Mouse (Mus musculus): ENCODE data around the gene Trip10.
"Not testable (repeated sequence)": the region's sequence is repeated elsewhere in the genome, so short reads cannot be mapped to it uniquely, and the experiment has no call there.

Gene Trip10

DNA sequence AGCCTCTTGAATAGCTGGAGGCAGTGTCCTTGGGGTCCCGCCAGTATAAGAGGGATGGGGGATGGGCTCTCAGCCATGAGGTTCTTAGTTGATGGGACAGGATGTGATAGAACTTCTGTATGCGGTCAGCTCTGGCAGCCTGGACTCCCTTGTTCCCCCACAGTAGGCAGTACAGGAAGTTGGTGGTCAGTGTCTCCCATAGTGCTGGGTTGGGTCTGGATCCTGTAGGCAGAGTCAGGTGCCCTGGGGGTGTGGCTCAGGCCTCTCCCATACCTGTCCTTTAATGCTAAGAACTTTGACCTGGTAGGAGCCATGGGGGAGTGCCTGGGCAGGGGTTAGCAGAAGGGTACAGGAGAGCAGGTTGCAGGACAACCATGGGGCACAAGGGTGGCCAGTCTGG is 14.9 kb downstream of the Trip10 start:
- no peak for DNase-seq (ENCODE audit: low spot score in 2 of 2)

DNA sequence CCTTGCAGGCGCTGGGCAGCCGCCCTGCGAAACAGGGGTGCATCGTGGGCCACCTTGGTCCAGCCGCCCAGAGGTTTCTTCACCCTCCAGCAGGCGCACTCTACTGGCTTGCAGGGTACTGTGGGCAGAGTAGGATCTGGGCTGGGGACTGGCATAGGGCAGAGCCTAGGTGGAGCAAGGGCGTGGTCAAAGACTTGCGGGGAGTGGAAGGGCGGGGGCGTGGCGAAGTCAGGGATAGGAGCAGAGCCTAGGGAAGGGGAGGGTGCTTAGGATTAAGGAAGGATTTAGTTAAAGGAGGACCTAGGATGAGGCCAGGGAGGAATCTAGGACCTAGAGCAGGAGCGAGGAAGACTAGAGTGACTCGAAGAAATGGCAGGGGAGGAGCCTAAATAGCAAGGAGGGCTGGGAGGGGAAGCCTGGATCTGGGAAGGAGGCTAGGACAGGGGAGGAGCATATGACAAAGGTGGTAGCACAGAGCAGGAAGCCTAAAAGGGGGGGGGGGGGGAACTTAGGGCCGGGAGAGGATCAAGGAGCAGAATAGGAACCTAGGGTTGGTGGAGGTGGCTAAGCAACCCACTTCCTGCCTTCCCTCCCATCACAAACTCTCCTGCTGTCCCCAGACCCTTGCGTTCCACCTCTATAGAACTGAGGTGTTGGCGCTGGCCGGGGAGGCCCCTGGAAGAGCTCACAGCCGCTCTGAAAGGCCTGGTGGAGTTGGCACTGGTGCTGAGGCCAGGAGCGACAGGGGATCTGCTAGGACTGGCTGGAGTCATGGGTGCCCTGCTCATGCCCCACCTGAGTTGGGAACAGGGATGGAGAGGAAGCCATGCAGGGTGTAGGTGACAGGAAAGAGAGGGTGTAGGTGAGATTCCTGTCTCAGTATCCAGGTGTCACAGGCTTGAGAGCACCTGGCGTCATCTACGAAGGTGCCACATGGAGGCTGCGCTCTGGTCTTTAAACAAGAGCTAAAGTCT is 16.0 kb downstream of the Trip10 start:
- DNase-seq (ENCODE audit: low spot score in 2 of 2), result no peak

DNA sequence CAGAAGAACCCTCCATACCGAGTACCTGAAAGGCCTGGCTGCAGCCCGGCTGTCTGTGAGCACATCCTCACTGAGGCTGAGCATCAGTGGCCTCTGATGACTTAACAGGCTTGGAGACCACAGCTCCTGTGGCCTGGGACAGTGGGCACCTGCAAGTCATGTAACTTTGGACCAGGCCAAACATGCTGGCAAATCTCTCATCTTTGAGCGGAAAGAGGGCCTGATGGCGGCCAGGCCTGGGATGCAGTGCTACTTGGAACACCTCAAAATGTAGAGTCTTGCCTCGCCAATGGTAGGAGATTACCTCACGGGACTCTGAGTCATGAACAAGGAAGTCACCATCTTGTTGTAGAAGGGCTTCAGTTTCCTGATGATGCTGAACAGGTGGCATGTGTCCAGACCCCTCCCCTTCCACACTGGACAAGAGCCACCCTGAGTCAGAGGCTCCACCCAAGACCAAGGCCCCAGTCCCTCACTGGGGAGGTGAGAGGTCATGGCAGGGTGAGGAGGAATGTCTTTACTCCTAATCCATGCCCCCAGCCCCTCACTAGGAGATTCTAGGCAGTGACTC is 18.4 kb downstream of the Trip10 start:
- no peak for DNase-seq (ENCODE audit: low spot score in 2 of 2)

DNA sequence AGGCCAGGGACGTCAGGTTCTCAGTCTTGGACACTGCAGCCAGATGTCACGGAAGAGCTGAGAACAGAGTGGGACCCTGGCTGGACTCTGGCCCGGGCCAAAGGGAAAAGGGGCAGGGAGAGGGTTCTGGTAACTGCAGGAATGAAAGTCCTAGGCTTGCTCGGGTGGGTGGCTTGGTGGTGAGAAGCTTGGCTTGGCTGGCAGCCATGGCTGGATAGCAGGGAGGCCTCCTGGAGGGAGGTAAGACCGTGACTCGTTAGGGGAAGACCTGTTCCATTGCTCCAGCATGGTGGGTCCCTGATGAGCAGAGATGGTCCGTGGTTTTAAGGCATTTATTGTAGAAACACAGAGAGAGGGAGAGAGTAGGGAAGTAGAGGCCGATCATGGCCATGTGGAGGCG is 22.0 kb downstream of the Trip10 start:
- DNase-seq (ENCODE audit: low spot score in 2 of 2), result no peak

DNA sequence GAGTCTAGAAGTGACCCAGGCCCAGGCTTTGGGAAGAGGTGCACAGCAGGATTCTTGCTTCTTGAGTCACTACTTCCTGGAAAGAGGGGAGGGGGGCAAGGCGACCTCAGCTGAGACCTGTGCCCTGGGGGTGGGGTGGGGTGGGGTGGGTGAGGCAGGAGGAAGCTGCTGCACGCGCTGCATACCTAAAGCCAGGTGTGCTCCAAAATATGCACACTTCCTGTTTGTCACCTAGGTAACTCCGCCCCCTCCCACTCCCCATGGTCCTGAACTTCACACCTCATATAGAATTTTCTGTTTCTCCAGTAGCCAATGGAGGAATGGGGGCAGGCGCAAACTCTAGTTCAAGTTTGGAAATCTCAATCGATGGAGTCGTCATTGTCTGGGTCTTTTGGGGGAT is 24.6 kb downstream of the Trip10 start:
- no peak for DNase-seq (ENCODE audit: low spot score in 2 of 2)

DNA sequence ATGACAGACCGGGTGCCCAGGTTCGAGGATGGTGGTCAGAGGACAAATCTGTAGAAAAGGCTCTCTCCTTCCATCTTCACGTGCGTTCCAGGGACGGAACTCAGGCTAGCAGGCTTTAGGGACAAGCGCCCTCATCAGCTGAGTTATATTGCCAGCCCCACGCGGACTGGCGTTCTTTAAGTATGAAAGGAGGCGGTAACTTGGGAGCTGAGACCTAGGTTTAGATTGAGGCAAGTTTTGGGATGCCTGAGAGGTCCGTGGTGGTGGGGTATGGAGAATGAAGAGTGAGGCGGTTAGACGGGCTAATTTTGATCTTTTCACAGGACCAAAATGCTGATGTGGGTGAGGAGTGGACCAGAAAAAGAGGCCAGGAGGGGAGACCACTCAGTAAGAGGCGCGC is 25.4 kb downstream of the Trip10 start:
- DNase-seq (ENCODE audit: low spot score in 2 of 2), result no peak

DNA sequence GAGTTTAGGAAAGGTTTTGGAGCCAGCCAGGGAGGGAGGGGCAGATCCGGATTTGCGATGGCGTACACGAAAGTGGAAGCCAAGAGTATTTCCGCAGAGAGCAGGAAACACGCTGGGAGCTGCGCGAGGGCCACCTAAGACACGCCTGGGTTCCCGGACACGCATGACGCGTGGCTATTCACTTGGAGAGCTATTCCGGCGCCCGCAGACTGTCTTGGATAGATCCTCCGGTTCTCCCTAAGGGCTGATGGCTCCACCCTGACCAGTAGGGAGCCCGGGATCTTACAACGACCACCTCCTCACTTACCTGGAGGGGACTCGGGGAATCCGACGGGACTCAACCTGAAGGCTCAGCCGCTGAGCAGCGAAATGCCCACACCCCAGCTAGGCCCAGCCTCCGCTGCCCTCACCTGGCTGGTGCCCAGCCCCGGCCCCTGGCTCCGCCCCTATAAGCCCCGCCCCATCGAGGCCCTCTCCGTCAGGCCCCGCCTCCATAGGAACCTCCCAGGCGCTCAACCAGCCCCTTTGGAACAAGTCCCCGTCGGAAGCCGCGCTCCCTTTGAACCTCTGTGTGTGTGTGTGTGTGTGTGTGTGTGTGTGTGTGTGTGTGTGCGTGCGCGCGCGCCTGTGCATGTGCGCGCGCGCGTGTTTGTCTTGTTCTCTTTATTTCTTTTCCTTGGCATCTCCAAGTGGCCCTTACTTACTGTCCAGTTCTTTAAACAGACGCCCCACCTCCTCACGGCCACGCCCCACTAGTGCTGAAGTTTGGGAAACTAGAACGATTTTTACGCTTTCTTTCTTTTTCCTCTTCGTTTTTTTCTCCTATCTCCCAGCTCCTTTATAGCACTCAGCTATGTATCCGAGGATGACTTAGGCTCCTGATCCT is 26.1 kb downstream of the Trip10 start:
- peak in 1 of 2 experiments; percentile 30 for DNase-seq (ENCODE audit: low spot score in 2 of 2)

DNA sequence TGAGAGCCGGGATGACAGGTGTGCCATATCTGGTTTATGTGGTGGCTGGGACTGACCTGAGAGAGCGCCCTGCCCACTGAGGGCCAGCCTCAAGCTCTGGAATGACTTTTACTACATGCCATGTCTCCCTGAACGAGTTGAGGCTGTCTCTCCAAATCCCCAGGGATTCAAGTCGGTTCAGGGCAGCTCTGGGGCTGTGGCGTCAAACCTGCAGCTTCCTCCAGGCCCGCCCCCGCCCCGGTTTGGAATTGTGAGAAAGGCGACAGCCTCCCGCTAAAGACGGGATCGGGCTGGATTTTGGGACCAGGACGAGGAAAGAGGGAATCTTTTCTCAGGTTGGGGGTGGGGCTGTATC is 26.7 kb downstream of the Trip10 start:
- no peak for DNase-seq (ENCODE audit: low spot score in 2 of 2)

DNA sequence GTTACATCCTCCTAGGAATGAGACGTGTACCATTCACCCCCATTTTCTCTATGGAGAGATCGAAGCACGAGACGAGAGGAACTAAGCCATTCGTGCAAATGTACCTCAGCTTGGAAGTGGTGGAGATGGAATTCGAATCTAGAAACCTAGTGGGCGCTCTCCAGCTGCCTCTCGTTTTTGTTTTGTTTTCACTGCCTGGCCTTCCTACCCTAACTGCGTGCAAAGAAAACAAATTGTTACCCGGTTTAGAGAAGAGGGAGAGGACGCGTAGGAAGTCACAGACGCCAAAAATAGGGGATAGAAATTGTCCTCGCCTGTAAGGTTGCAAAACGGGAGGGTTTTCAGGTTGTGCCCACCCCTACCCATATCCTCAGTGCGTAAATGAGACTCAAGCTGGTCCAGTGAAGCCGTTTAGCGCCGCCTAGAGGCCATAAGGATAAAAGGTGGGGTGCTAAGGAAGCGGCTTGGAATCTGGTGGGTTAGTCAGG is 27.4 kb downstream of the Trip10 start:
- peak; percentile 50 to 61 for DNase-seq (ENCODE audit: low spot score in 2 of 2)

DNA sequence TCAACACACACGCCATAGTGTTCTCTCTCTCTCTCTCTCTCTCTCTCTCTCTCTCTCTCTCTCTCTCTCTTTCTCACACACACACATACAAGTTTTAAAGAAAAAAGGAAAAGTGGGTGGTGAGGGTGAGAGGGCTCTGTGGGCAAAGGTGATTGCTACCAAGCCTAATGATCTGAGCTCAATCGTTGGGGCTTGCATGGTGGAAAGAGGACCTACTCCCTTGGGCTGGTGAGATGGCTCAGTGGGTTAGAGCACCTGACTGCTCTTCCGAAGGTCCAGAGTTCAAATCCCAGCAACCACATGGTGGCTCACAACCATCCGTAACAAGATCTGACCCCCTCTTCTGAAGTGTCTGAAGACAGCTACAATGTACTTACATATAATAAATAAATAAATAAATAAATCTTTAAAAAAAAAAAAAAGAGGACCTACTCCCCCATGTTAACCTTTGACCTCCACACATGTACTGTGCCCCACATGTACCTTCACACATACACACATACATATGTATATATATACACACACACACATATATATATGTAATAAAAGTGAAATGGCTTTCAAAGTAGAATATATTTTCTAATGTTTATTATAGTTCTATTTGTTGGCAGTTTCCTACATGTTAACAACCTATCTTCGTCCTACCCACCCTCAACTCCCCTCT is 28.5 kb downstream of the Trip10 start:
- DNase-seq (ENCODE audit: low spot score in 2 of 2), result not testable (repeated sequence)

DNA sequence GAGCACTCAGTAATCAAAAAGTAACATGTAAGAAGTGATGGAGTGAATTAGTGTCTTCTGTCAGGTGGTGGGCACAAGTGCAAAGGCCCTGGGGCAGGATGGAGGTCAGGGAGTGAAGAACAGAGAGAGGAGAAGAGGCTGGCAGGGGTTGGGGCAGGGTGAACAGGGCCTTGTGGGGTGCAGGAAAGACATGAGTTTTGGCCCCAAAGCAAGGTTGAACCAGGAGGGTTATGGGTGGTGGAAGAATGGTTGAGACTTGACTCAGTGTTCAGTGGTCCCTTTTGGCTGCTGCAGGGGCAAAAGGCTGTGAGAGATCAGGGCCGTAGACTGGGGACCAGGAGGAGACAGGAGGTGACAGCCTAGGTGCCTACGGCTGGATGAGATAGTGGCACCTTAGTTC is 29.3 kb downstream of the Trip10 start:
- no peak for DNase-seq (ENCODE audit: low spot score in 2 of 2)

DNA sequence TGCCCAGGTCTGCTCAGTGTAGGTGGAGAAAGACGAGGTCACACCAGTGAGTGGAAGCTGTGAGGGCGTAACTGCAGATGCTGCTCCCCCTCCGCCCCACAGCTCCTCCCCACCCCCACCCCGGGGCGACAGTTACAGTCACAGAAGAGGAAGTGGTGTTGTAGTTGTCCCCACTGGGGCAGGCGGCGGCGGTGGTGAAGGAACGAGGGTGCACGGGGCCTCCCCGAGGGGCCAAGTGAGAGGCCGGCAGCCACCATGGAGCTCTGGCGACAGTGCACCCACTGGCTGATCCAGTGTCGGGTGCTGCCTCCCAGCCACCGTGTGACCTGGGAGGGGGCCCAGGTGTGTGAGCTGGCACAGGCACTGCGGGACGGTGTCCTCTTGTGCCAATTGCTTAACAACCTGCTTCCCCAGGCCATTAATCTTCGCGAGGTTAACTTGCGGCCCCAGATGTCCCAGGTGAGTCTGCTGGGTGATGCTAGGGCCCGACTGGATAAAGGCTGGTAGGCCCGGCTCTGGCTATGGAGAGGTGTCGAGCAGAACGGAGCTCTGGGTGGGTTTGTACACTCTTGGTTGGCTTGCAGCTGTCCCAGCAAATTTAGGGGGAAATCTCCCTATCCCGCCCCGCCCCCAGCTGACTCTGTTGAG is 29.8 kb downstream of the Trip10 start, which contains the start of gene Vav1:
Gene Vav1, plus strand, starts transcription at position 158 of the 648 bp plus-strand sequence.
- no peak for DNase-seq (ENCODE audit: low spot score in 2 of 2)

DNA sequence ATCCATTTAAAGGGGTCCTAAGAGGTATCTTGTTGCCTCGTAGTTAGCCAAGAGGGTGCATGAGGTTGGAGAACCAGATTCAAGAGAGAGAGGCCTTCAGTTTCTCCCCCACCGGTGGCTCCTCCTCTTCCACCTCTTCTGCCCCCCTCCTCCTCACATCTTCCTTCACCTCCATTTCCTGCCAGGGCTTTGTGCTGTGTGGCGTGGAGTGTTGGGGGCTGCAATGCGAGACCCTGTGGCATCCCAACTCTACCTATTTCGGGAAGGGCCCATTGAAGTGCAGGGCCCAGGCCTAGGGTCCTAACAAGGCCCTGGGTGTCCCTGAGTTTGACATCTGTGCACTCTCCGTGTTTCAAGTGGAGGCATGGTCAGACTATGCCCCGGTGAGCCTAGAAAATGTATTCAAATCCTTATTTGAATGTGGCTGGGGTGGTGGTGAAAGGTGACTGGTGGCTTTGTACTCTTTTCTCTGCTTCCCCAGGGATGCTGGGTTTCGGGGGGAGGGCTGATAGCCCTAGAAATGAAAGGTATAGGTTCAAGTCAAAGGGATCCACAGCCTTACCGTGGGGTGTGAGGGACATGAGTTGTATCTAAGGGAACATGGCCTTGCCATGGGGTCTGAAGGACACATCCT is 30.5 kb downstream of the Trip10 start:
- DNase-seq (ENCODE audit: low spot score in 2 of 2), result no peak

DNA sequence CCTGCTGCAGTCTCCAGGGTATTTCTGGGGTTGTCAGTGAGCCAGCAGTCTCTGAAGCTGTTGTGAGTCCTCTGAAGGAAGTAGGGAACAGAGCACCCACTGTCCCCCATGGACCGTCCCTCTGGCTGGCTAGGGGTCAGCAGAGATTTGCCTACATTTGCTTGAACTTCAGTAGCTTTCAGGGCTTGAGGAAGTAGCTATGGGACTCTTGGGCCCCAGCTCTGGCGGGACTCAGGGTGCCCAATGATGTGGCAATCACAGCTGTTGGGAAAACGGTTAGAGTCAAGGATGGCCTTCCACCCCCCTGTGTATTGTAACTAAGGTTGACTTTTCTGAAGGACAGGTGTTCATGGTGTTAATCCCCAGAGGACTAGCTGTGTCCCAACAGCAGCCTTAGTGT is 31.2 kb downstream of the Trip10 start:
- DNase-seq (ENCODE audit: low spot score in 2 of 2), result no peak

DNA sequence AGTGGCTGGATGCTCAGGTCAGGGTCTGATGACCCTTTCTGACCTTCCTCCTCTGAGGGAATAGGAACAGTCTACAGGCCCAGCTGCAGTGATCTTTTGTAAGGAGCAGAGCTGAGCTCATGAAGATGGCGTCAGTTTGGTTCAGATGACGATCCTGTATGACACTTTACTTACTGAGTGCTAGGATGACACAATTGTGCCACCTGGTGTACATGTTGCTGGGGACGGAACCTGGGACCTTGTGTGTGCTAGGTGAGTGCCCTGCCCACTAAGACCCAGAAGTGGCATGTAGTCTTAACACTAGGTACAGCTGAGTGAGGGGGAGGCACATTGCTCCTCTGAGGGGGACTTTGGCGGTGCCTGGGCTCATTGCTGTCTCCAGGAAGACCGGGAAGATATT is 34.7 kb downstream of the Trip10 start:
- no peak for DNase-seq (ENCODE audit: low spot score in 2 of 2)

DNA sequence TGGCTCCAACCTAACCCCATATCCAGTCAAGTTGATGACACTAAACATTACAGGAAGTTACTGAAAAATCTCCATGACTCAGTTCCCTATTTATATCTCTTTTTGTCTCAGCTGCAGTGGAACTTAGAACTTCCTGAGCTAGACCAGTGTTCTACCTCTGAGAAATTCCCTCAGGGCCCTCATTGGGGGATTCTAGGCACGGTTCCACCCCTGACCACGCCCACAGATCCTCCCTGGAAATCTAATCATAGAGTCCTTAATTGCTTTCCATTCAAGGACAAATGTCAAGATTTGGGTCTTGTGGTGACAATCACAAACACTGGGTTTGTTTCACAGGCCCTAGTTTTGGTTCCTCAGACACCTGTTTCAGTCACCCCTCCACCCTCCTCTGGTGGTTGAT is 35.8 kb downstream of the Trip10 start:
- no peak for DNase-seq (ENCODE audit: low spot score in 2 of 2)

DNA sequence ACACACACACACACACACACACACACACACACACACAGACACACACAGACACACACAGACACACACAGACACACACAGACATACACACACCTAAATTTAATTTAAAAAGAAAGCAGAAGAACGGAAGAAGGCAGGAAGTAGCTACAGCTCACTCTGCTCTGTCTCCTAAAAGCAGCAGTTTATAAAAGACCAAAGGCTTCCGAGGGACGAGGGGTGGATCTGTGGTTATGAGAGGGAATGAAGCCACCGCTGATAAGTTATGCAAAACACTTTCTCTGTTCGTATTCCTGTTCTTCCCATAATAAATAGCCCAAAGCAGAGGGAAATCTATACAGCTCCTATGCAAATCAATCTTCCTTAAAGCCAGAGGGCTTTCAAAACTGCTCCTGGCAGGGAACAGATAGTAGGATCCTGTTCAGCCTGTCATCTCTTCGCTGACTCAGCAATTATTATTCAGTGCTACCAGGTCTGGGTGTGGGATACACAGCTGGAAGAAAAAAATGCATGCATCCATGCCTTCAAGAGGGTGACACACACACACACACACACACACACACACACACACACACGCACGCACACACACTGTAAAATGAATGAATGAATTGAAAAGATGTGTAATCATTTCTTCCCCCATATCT is 37.6 kb downstream of the Trip10 start:
- no peak for DNase-seq (ENCODE audit: low spot score in 2 of 2)

DNA sequence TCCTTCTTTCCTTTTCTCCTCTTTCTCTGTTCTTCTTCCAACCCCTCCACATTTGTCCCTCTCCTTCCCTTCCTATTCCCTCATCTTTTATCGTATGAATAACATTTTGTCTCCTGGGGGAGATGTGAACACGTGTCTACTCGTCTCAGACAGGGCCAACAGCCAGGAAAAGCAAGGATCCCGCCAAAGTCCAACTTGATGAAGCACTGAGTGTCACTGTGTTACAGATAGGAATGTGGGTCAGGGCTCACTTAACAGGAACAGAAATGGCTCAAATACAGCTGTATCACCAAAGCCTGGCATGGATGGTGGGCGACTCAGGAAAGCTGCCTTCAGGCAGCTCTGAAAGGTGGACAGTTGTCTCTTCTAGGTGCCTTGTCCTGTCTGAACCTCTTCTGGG is 40.0 kb downstream of the Trip10 start:
- no peak for DNase-seq (ENCODE audit: low spot score in 2 of 2)

DNA sequence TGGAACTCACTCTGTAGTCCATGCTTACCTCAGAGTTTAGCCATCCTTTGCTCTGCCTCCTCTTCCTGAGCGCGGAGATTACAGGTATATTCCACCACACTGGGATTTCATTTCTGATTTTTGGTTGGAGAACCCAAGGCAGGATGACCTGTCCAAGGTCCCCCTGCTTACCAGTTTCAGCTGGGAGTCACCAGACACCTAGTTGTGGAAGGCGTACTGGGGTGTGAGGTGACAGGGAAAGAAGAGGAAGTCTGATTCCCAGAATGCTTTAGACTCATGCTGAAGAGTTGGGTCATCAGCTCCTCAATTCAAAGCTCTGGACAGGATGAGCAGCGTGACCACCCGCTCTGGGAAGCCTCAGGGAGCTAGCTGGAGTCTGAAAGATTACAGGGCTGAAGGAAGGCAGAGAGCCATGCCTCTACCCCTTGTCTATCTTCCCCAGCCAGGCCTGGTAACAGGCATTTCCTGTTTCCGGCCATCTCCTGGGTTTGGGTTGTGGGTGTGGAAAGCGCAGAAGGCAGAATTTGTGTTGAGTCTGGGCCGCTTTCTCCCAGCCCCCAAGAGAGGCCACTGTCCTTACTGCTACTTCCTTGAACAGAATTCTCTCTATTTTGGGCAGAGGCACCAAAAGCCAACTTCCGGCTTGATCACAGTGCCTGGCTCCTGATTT is 40.9 kb downstream of the Trip10 start:
- no peak for DNase-seq (ENCODE audit: low spot score in 2 of 2)

DNA sequence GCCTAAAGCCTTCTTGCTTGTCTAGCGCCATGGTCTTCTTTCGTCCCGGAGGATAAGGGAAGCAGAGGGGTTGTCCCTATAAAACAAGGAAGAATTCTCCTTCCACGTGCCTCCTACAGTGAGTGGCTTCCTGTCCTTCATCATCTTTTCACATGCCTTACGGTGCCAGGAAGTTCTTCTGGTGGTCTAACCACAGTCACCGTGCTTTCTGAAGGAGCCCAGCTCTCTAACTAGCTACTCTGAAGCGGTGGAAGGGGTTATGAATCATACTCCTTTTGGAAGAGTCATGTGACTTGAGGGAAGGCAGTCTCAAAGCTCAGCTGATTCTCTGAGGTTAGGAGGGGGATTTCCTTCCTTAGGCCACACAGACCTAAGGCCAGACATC is 41.4 kb downstream of the Trip10 start:
- no peak for DNase-seq (ENCODE audit: low spot score in 2 of 2)
